Mouse (Mus musculus) layer of hippocampus, postnatal 25 days (tissue): ENCODE measurements around the gene Nav1. TPM values are rescaled to one million over a fixed set of nuclear protein-coding genes. Genes with fewer than 3 reads are reported as not detected.
A peak's percentile ranks its signal among the peaks of the same experiment; 100 is the strongest.

Source experiments
- DNase-seq, 2 experiments: peaks; one replicate each; pipeline ENCODE4 v3.0.0; 2022; ENCODE audit warnings: mixed read lengths in 2 of 2, low spot score in 1 of 2; ENCODE audit errors: extremely low spot score in 1 of 2
- total RNA-seq, 2 experiments: library from RNA; stranded (reverse); gene quantifications; 2 replicates each; pipeline ENCODE4 v1.2.3; 2021

Gene Nav1
- total RNA-seq, 2 experiments from 2014 or later, result 64.2 to 96.4 TPM

GRCm38 (mm10) chr1:135619130-135619529 lies 12.0 kb upstream of the Nav1 start:
- no peak for DNase-seq

DNA sequence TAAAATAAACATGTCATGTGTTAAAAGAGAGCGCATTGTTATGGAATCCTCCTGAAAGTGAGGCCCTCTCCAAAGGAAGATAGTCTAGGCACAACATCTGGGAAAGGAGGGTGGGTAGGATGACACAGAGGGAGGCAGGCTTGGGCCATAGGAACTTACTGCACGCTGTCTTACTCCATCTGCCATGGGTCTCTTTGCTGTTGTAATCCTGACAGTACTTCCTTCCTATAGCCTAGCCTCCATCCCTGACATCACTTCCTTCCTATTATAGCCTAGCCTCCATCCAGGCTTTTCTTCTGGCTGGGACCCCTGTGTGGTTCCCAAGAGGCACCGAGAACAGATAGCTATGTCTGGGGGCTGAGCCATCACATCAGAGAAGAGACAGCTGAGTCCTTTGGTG lies 10.2 kb upstream of the Nav1 start:
- no peak for DNase-seq

DNA sequence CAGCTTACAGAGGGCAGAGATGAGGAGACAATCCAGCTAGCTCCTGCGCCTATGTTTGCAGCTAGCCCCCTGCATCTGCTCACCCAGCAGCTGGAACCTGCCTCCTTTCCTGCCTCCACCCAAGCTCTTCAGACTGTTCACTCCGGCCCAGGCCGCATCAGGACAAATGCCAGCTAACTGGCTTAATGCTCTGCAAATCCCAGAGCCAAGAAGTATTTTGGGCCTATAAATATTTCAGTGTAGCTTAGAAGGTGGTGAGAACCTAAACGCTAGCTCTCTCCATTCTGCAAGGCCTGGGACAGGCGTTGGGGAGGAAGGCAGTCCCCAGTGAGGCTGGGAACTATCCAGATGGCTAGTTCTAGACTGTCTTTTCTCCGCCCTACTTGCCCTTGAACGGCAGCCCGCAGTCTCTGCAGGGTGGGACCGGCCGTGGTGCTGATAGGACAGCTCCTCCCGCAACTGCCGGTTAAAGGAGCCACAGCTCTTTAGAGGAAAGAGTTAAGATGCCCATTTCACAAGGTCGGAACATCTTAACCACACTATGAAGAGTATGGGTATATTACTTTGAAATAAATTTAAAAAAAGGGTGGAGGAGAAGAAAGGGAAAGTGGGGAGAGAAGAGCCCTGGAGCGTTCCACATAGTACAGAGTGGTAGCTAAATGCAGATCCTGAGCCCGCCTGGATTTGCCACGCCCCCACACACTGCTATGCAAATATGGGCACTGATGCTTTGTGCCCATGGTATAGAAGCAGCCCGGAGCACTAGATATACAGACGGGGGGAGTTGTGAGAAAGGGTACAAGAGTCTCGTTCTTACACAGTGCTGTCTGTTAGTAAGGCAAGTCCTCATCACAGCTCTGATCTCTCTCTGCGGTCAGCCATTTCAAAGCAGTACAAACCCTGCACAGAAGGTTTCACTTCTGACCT lies 8.9 kb upstream of the Nav1 start:
- DNase-seq, result peak in 1 of 2 experiments; percentile 41

- DNase-seq, result no peak
Observed at GRCm38 (mm10) chr1:135609621-135610020, 2.5 kb upstream of the Nav1 start.

DNA sequence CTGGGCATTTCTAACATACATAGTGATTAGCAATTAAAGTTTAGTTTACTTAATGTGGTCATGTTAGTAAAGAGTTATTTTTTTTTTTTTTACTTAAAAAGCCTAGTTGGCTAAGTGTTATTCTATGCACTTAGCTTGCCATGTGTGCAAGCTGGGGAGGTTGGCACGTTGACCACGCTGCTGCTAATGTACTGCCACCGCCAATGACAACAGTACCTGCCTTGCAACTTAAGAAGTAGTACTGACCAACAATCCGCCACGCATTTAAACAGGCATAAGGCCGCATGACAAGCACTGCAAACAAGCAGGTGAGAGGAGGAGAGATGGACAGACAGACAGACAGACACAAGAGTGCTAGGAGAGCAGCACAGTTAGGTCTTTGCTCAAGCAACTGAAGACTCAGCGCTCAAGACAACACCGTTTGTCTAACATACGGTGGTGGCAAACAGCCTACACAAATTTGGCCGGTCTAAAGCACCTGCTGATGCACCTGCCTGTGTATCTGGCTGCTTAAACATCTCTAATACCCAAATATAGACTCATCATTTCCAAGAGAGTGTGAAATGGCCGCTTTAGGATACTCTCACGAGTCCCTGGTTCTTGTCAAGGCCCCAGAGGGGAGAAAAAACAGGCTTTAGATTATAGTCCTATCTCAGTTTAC lies 610 bp downstream of the Nav1 start:
- no peak for DNase-seq

DNA sequence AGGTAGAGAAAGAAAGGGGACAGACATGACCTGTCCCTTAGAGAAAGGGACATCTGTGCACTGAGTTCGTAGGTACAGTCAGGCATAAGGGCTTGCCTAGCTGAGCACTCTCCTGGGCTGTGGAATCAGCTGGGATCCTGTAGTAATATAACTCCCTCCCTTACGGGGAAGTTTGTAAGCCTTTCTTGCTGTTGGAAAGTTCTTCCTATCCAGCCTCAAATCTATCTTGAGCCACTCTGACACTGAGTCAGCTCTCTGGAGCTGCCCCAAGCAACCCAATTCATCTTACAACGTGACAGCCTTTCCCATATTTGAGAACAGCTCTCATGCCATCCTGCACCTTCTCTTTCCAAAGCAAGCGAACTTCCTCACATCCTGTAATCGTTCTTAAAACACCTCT lies 1.6 kb downstream of the Nav1 start:
- no peak for DNase-seq

- DNase-seq, result no peak
Observed at GRCm38 (mm10) chr1:135604361-135605052, 2.6 kb downstream of the Nav1 start.

GRCm38 (mm10) chr1:135603121-135603870 lies 3.8 kb downstream of the Nav1 start:
- no peak for DNase-seq

DNA sequence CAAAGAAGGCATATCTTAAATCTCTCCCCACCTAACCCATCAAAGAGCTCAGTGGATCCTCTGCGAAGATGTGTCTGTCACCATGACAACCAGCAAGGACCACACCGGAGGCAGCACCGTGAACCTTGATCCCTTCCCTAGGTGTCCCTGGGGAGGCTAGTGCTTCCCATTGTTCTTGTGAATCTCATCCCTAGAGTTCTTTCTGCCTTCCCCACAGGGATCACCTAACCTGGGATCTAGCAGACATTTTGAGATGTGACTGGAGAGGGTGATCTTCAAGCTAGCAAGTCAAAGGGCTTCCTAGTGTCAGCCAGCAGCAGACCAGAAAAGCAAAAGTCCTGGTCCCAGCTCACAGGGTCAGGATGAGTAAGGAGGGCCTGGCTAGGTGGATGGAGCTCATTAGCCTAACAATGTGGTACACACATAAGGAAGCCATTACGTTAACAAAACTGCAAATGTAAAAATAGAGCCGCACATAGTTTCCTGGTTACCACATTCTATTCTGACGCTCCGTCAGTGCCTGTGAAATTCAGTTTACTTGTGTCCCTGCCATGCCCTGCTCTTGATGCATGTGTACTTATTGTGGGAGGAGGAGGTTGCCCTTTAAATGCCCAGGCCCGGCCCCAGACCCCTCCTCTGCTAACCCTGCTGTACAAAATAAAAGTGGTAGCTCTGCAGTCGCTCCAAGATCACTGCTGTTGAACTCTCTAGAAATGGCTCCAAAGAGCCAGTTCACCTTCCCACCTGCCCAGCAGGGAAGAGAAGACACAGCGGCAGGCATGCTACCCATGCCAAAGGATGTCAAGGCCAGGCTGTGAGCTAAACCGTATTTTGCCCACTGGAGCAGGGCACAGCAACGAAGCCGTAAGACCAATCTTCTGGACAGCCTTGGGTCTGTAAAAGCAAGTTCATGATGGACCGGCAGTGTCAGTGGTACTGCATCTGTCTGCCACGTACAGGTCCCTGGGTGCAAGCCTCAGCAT lies 6.8 kb downstream of the Nav1 start:
- DNase-seq, result no peak

DNA sequence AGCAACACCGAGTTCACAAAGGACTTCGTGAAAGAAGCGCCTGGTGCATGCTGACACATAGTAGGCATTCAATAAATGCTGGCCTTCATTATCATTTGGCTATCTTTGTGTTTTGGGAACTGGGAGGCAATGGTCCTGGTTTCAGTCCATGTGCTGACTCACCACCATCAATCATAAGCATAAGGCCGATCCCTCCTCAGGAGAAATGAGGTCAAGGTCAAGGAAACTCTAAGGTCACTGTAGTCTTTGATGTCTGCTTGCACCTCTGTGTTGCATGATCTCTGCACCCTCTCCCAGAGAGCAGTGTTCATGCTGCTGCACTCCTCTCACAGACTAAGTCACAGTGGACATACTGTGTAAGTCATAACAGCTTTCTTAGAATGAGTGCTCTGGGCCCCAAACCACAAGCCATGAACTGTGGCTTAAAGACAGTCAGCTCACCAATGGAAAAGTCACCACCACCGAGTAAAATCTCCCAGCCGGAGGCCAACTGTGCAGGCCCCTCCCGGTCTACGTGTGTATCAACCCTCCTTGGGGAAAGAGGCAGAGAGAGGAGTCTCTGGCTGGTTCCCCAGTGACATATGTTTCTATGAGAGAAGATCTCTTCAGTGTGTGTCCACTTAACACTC lies 8.7 kb downstream of the Nav1 start:
- DNase-seq, result no peak

- DNase-seq, result no peak
Observed at GRCm38 (mm10) chr1:135594279-135594903, 12.7 kb downstream of the Nav1 start.

DNA sequence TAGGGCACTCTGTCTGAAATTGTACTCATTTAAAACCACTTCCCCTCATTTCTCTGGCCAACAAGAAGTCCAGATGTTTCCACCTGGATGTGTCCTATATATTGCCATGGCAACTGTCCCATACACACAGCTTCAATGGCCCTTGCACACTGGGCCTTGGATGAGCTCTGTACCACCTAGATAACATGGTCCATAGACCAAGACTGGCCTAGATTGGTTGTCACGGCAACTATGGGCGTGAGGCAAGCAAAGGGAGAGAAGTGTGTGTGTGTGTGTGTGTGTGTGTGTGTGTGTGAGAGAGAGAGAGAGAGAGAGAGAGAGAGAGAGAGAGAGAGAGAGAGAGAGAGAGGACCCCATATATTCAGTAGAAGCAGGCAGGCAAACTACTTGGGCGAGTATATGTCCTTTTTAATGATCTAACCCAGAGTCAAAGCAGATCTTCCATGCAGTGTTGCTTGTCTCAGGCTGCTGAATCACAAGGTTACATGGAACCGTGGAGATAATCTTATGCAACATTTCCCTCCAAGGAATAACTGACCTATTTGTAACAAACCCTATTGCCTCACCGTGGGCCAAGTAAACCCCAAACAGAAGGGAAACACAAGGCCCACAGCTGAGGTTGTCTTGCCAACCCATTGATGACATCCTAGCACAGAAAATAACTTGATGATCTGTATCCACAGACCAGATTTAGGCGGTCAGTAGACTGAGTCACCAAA lies 13.4 kb downstream of the Nav1 start:
- DNase-seq, result no peak

DNA sequence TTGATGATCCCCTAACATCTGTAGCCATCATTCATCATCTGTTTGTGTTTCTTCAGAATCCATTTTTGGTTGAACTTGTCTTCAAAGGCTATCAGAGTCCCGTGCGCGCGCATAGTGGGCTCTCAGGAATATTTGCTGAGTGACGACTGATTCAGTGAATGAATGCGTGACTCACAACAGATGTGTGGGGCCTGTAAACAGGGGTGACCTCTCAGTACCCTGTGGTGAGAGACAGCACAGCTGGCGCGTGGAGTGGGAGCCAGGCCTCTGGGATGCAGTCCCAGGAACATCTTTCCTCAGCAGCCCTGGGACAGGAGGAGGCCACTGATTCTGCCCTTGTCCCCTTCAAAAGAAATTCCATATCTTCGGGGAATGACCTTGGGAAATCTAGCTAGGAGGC lies 16.3 kb downstream of the Nav1 start:
- no peak for DNase-seq

GRCm38 (mm10) chr1:135588973-135589372 lies 18.1 kb downstream of the Nav1 start:
- DNase-seq, result no peak

GRCm38 (mm10) chr1:135586903-135587302 lies 20.2 kb downstream of the Nav1 start:
- DNase-seq, result no peak

GRCm38 (mm10) chr1:135585573-135585972 lies 21.5 kb downstream of the Nav1 start:
- DNase-seq, result peak; percentile 60 to 65
